Mouse (Mus musculus): ENCODE data around the gene Meiob. TPM values are rescaled to one million over a fixed set of nuclear protein-coding genes. Genes with fewer than 3 reads are reported as not detected.
A peak's percentile ranks its signal among the peaks of the same experiment; 100 is the strongest.

The Meiob gene
- 0.13 TPM in 1 of 2 replicates, not detected in the other for polyA plus RNA-seq (2015; fragmentation: Nextera tagmentation; extraction: Ambion mirVana)

- peak; percentile 93 for ATAC-seq (replicated peaks; ENCODE audit: low FRiP score)
- under 1% methylated on average over 60 of the region's 71 CpGs for WGBS
Observed at GRCm38 (mm10) chr17:24803952-24804951, at the start of gene Meiob. Gene Meiob, plus strand, starts transcription at chr17:24804289.

DNA sequence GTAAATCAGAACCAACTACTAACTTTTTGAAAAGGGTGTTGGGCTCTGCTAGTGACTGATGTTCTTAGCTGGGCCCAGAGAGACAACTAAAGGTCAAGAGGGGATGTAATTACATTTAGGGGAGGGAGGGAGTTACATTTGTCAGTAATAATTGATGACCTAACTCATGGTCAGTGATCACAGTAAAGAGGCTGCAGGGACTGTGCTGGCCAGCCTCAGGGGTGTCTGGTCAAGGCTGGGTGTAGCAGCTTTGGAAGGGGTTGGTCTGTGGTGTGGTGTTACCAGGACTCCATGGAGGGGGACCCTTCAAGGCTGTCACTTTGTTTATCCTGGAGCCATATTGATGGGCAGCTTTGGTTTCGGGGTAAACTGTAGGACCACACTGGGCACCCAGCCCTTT lies 46.7 kb upstream of the Meiob start:
- no peak overlapping the region for H3K9ac ChIP-seq
- H3K4me1 ChIP-seq = peaks cover 56% of the 10 kb centered on the region
- ATAC-seq (replicated peaks; ENCODE audit: low FRiP score) = peak; percentile 54
- no peak overlapping the region for H3K4me3 ChIP-seq (replicated peaks)
- H3K27me3 ChIP-seq = peaks cover 38% of the 10 kb centered on the region
- no peaks in the 10 kb centered on the region for H3K36me3 ChIP-seq
- 59% methylated on average over 1 of the region's 1 CpGs for WGBS
- no peak overlapping the region for H3K4me2 ChIP-seq
- H3K9me3 ChIP-seq (replicated peaks) = no peaks in the 10 kb centered on the region
- H3K27ac ChIP-seq = 0 out of 2 replicates have a peak overlapping the region, but pooled peaks have one; percentile 1

More at GRCm38 (mm10) chr17:24803952-24804951, at the start of gene Meiob:
- H3K27me3 ChIP-seq = peaks cover 40% of the 10 kb centered on the region
- H3K36me3 ChIP-seq = no peaks in the 10 kb centered on the region
- H3K4me3 ChIP-seq (replicated peaks) = peak within 1 kb of the TSS; percentile 74
- H3K27ac ChIP-seq = no peak within 1 kb of the TSS
- peak within 1 kb of the TSS; percentile 54 for H3K9ac ChIP-seq
- H3K4me1 ChIP-seq = peaks cover 9% of the 10 kb centered on the region; the same call in 1 of the 2 replicates
- no peaks in the 10 kb centered on the region for H3K9me3 ChIP-seq (replicated peaks)
- H3K4me2 ChIP-seq = peak within 1 kb of the TSS; percentile 96

- Histone ChIP-seq H3K9me3 (replicated peaks) (no peaks in the 10 kb centered on the region), H3K4me3 (replicated peaks) (no peak overlapping the region), H3K4me2 (no peak overlapping the region), H3K4me1 (peaks cover 50% of the 10 kb centered on the region), H3K9ac (no peak overlapping the region), H3K36me3 (no peaks in the 10 kb centered on the region), H3K27me3 (peaks cover 2% of the 10 kb centered on the region; the same call in 1 of the 2 replicates), H3K27ac (peak overlapping the region; percentile 77)
- 32% methylated on average over 5 of the region's 5 CpGs for WGBS
- ATAC-seq (replicated peaks; ENCODE audit: low FRiP score) = peak; percentile 30
Observed at GRCm38 (mm10) chr17:24761121-24761520, 43.0 kb upstream of the Meiob start.

DNA sequence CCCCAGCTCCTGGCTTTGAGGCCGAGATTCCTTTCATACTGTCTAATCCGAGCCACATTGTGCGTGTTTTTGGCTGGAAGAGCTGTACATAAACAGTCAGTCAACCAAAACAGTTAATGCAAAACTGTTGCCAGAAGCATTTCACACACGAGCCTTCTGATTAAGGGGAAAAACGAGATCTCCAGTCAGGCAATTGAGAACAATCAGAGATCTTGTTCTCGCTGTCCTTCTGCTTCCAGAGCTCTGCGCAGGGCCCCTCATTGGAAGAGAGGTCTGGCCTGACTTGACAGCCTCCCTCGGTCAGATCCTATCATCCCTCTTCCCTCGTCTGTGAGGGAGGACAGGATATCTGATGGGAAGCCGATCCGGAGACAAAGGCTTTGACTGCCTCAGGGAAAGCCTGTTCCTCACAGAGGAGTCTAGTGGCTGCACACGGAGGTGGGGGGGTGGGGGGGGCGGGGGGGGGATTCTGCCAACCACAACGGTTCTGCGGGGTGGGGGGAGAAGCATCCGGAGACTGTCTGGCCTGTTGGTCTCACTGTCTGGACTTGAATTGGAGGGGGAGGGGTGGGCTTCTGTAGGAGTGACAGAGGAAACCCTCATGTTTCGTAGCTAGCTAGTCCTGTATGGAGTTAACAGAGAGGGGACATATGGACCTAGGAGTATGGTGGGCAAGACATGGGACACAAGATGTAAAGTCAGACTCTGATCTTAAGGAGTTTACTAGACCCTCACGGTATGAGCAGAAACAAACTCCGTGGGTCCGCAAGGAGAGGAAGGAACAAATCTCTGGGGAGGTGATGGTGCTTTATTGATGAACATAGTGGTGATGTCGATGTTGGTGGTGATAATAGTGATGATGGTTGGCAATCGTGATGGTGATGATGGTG lies 38.8 kb upstream of the Meiob start:
- H3K4me1 ChIP-seq = peaks cover 73% of the 10 kb centered on the region
- H3K9ac ChIP-seq = 0 out of 2 replicates have a peak overlapping the region, but pooled peaks have one; percentile 23
- ATAC-seq (replicated peaks; ENCODE audit: low FRiP score) = peak; percentile 37
- peak overlapping the region; percentile 90 for H3K27ac ChIP-seq
- WGBS = 31% methylated on average over 21 of the region's 22 CpGs
- no peak overlapping the region for H3K4me3 ChIP-seq (replicated peaks)
- H3K36me3 ChIP-seq = no peaks in the 10 kb centered on the region
- peak overlapping the region; percentile 36 for H3K4me2 ChIP-seq
- no peaks in the 10 kb centered on the region for H3K27me3 ChIP-seq
- no peaks in the 10 kb centered on the region for H3K9me3 ChIP-seq (replicated peaks)

DNA sequence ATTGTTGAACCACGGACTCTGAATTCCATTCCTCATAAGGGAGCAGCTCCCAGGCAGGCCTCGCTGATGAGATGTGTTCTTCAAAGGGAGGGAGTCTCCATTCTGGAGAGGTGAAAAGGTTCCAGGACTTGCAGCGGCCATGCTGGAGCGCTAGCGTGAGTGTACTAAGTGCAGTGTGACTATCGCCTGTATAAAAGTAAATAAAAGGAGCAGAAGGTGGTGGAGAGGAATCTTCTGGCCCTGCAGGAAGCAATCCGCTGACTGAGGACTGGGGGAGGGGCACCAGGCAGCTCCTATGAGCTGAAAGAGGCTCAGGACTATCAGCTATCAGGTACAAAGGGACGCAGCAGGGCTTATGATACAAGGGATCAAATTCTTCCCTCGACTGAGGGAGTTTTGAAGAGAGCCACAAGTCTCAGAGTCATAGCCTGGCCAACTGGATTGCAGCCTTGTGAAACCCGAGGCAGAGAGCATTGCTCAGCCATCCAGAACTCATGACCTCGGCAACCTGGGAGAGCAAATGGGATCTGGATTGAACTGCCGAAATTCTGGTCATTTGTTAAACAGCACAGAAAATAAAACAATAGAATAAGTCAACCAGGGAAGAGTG lies 37.7 kb upstream of the Meiob start:
- no peaks in the 10 kb centered on the region for H3K36me3 ChIP-seq
- H3K27ac ChIP-seq = peak overlapping the region; percentile 90
- no peak overlapping the region for H3K9ac ChIP-seq
- H3K4me3 ChIP-seq (replicated peaks) = no peak overlapping the region
- 9% methylated on average over 12 of the region's 12 CpGs for WGBS
- H3K4me2 ChIP-seq = peak overlapping the region; percentile 35
- H3K9me3 ChIP-seq (replicated peaks) = no peaks in the 10 kb centered on the region
- no peaks in the 10 kb centered on the region for H3K27me3 ChIP-seq
- peaks cover 63% of the 10 kb centered on the region for H3K4me1 ChIP-seq
- ATAC-seq (replicated peaks; ENCODE audit: low FRiP score) = peak; percentile 55

DNA sequence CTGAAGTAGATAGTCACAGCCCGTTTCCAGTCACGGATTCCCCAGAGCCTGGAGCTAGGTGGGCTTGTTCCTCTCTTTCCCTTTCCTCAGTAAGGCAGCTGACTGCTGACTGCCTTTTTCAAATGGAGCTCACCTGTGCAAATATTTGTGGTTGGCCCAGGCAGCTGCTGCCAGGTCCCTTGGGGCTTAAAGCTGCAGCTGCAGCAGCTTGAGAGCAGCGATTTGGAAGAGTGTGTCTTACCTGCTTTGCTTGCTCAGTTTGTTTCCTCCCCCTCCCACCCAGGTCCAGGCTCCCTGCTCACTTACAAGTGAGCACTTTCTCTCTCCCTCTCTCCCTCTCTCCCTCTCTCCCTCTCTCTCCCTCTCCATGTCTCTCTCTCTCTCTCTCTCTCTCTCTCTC lies 34.9 kb upstream of the Meiob start:
- Histone ChIP-seq H3K36me3 (no peaks in the 10 kb centered on the region), H3K9me3 (replicated peaks) (no peaks in the 10 kb centered on the region), H3K4me1 (peaks cover 52% of the 10 kb centered on the region), H3K27me3 (no peaks in the 10 kb centered on the region), H3K9ac (no peak overlapping the region), H3K4me2 (no peak overlapping the region), H3K4me3 (replicated peaks) (no peak overlapping the region), H3K27ac (no peak overlapping the region)
- no peak for ATAC-seq (replicated peaks; ENCODE audit: low FRiP score)
- WGBS = 45% methylated on average over 3 of the region's 3 CpGs

DNA sequence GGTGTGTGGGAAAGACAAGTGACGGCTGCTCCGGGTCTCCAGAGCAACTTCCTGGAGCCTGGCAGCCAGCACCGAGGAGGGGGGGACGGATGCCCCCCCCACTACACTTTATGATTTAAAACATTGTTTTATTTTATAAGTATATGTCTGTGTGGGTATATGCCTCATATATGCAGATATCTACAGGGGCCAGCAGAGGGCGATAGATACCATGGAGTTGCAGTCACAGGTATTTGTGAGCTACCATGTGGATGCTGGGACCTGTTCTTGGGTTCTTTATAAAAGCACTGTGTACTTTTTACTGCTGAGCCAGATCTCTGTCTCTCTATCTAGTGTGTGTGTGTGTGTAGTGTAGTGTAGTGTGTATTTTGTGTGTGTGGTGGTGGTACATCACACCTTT lies 30.8 kb upstream of the Meiob start:
- Histone ChIP-seq H3K36me3 (no peaks in the 10 kb centered on the region), H3K27me3 (no peaks in the 10 kb centered on the region), H3K9me3 (replicated peaks) (no peaks in the 10 kb centered on the region), H3K4me1 (peaks cover 14% of the 10 kb centered on the region), H3K9ac (no peak overlapping the region), H3K27ac (no peak overlapping the region), H3K4me2 (no peak overlapping the region), H3K4me3 (replicated peaks) (no peak overlapping the region)
- 84% methylated on average over 5 of the region's 5 CpGs for WGBS
- ATAC-seq (replicated peaks; ENCODE audit: low FRiP score) = no peak

DNA sequence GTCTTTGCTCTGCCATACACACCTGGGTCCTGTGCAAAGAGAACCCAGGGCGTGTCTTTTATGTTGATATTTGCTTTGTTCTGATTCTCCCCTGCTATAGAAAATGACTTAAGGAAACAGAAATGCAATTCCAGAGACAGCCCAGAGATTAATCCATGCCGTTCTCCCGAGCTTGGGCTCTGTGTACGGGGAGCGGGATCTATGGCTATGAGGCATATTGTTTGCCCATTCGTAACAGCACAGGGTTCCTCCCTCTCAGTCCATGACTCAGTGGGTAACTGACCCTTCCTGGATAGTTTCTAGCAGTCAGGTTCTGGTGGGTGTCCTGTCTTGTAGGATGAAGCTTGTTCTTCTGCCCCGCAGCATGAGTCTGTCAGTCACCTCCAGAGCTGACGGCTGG lies 28.9 kb upstream of the Meiob start:
- Histone ChIP-seq H3K9me3 (replicated peaks) (no peaks in the 10 kb centered on the region), H3K4me2 (no peak overlapping the region), H3K4me1 (no peaks in the 10 kb centered on the region), H3K9ac (no peak overlapping the region), H3K36me3 (no peaks in the 10 kb centered on the region), H3K4me3 (replicated peaks) (no peak overlapping the region), H3K27ac (no peak overlapping the region), H3K27me3 (no peaks in the 10 kb centered on the region)
- WGBS = 79% methylated on average over 8 of the region's 8 CpGs
- no peak for ATAC-seq (replicated peaks; ENCODE audit: low FRiP score)

DNA sequence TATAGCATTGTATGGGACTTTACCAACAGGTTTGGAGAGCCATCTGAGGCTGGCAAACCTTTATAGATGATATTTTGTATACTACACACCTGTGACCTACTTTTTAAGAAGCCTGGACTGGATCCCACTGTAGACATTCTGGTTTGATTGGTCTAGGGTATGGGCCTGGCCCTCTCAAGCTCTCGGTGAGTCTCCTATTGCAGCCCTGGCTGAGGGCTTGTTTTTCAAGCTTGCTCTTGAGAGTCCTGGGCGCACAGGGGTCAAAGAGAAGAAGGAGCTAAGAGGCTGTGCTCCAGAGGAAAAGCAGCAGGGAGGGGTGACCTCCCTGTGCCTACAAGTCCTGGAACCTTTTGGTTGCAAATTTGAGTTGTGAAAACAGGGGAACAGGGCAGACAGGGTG lies 27.0 kb upstream of the Meiob start:
- Histone ChIP-seq H3K9ac (no peak overlapping the region), H3K4me2 (no peak overlapping the region), H3K27ac (no peak overlapping the region), H3K36me3 (no peaks in the 10 kb centered on the region), H3K9me3 (replicated peaks) (no peaks in the 10 kb centered on the region), H3K27me3 (no peaks in the 10 kb centered on the region), H3K4me3 (replicated peaks) (no peak overlapping the region), H3K4me1 (no peaks in the 10 kb centered on the region)
- no peak for ATAC-seq (replicated peaks; ENCODE audit: low FRiP score)
- 50% methylated on average over 2 of the region's 2 CpGs for WGBS

DNA sequence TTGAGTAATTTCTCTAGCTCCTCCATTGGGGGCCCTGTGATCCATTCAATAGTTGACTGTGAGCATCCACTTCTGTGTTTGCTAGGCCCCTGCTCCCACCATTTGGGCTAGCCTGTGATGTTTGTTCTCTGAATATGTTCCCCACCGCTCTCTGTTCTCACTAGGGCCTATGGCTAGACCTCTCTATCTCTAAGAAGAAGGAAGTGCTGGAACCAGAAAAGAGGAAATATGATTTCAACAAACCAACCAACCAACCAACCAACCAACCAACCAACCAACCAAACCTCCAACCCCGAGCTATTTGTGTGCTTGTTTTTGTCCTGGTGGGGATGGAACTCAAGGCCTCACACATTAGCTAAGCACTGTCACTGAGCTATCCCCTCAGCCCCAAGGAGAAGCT lies 23.3 kb upstream of the Meiob start:
- WGBS = 75% methylated on average over 2 of the region's 2 CpGs
- no peak for ATAC-seq (replicated peaks; ENCODE audit: low FRiP score)
- no peaks in the 10 kb centered on the region for H3K27me3 ChIP-seq
- no peaks in the 10 kb centered on the region for H3K9me3 ChIP-seq (replicated peaks)
- no peak overlapping the region for H3K4me3 ChIP-seq (replicated peaks)
- no peak overlapping the region for H3K4me2 ChIP-seq
- no peak overlapping the region for H3K27ac ChIP-seq
- no peak overlapping the region for H3K9ac ChIP-seq
- no peaks in the 10 kb centered on the region for H3K4me1 ChIP-seq
- no peaks in the 10 kb centered on the region for H3K36me3 ChIP-seq

DNA sequence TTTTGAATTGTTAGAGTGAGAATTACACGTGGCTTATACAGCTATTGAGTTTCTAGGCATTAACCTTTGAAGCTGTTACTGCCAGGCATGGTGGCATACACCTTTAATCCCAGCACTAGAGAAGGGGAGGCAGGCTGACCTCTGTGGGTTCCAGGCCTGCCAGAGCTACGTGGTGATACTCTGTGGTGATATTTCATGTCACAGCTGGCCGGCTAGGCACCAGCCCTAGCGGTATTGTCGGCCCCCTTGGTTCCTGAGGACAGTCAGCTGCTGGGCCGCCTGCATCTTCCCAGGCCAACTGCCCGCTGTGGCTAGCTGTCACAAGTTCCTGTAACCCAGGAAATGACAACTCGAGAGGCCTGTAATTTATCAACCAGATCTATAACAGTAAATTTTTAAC lies 11.9 kb upstream of the Meiob start:
- Histone ChIP-seq H3K27me3 (no peaks in the 10 kb centered on the region), H3K9me3 (replicated peaks) (no peaks in the 10 kb centered on the region), H3K4me2 (no peak overlapping the region), H3K9ac (no peak overlapping the region), H3K4me1 (0 out of 2 replicates have a peak, but pooled peaks cover 3% of the 10 kb centered on the region), H3K4me3 (replicated peaks) (no peak overlapping the region), H3K36me3 (no peaks in the 10 kb centered on the region), H3K27ac (no peak overlapping the region)
- no peak for ATAC-seq (replicated peaks; ENCODE audit: low FRiP score)
- 17% methylated on average over 8 of the region's 8 CpGs for WGBS
